Mouse (Mus musculus) heart, adult 11 months (tissue): ENCODE measurements around the gene Sprn.
A peak's percentile ranks its signal among the peaks of the same experiment; 100 is the strongest.
"Not testable (repeated sequence)": the region's sequence is repeated elsewhere in the genome, so short reads cannot be mapped to it uniquely, and the experiment has no call there.

Source experiments
- DNase-seq: peaks from one replicate; pipeline ENCODE4 v3.0.0; 2022

Sprn gene

DNA sequence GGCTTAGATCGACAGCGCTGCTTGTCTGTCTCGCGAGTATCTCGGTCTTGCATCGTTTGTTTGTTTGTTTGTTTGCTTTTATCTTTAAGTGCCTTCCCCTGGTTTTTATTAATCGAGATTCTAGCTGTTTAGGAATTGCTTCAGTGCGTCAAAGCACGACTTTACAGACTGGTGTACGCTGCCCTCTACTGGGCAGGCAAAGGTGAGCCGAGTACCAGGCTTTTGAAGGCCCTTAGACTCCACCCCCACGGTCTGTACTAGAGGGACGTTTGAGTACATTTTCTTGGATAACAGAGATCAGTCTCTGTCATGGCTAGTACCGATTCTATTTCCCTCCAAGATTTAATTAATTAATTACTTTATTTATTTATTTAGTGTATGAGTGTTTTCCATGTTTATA, 13.3 kb downstream of the Sprn start:
- DNase-seq = peak; percentile 94

DNA sequence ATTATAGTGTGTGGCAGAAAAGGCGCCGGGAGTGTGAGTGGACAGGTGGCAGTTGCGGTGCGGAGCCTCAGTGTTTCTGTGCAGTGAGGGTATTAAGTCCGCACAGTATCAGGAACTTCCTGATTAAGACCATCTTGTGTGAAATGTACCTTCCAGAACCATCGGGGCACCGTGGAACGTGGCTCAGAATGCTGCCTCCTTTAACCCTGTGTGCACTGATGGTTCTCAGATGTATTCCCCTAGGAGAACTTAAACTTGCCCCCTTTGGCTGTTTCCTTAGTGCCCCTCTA, 16.7 kb downstream of the Sprn start:
- no peak for DNase-seq

DNA sequence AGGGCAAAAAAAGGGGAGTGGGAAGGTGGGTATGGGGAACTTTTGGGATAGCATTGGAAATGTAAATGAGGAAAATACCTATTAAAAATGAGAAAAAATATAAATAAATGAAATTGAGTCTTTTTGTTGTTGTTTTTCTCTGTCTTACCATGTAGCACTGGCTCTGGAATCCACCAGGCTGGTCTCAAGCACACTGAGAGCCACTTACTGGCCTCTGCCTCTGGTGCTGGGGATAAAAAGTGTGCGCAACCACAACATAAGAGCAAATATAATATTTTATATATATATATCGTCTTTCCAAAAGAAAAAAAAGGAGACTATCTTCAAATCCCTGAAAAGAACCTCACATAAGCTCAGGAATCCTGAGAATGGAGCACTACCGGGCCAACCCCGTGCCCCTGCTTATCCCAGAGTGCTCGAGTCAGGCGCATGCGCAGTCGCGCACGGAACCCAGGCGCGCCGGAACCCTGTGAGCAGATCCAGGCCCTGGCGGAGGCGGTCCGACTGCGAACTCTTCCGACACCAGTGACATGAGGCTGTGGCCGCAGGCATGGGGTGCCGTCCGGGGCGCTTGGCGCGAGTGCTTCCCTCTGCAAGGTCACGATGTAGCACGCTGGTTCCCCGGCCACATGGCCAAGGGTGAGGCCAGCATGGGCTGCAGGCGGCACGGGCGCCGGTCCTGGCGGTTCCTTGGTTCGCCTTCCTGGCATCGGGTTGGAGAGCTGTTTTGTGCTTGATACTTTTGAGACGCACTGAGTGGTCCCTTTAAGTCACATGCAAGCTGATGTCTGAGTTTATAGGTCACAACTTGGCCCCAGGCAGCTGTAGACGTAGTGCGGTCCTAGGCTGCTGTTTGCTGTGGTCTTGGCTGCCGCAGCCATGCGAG, 17.3 kb downstream of the Sprn start, which contains the start of gene Mtg1:
Gene Mtg1, plus strand, starts transcription at position 430 of the 886 bp plus-strand sequence.
- peak; percentile 99 for DNase-seq

DNA sequence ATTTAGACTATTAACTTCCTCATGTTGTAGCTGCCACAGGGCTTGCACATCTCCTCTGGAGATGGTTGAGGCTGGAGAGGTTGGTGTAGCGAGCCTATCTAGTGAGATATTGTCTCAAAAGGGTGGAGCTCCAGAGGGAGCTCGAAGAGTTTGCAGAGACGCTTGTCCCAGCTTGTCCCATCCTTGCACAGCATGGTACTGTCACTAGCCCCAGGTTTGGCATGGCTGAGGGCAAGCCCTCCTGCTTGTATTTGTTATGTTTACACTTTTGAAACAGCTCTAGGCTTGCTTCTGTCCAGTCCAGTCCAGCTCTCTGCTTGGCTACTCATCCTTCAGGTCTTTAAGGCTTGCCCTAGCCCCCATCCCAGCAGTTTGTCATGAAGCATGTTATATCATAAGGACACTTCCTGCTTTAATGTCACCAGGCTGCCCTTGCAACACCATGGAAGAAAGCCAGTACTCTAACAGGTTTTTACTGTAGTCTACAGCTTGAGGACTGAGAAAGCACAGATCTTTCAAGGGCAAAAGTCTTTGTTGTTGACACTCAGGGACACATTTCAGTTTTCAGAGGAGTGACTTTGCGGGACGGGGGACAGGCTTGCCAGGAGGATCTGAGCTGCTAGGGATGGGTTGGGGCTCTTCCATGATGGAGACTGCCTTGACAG, 19.4 kb downstream of the Sprn start:
- DNase-seq = no peak

DNA sequence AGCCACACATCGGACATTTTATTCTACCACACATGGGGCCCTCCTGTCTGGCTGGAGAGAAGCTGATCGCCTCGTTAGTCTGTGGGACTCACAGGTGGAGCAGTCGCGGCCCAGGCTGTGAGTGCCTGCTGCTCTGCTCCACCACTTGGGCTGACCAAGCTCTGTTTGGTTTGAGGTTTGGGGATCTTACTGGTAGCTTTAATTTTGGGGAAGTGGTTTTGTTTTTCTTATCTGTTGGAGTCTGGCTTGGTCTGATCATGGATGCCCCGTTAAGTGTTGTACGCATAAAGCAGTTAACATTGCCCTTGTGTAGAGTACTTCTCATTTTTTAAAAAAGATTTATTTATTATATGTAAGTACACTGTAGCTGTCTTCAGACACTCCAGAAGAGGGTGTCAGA, 20.6 kb downstream of the Sprn start:
- DNase-seq = not testable (repeated sequence)

DNA sequence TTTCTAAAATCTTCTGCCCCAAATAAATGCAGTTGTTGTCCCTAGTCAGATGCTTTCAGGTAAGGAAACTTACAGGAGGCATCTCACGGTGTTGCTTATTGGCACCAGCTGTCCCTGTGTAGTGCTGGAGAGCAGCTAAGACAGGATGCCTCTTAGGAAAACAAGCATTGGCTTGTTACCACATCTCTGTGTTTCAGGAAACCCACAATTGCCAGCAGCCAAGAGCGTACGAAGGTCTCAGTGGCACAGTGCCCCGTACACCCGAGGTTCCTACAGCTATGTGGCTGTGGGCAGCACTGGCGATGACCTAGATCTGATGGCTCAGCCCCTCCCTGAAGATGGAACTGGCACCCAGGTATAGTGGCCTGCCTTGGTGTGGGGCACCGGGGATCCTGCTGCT, 22.5 kb downstream of the Sprn start:
- DNase-seq = not testable (repeated sequence)

DNA sequence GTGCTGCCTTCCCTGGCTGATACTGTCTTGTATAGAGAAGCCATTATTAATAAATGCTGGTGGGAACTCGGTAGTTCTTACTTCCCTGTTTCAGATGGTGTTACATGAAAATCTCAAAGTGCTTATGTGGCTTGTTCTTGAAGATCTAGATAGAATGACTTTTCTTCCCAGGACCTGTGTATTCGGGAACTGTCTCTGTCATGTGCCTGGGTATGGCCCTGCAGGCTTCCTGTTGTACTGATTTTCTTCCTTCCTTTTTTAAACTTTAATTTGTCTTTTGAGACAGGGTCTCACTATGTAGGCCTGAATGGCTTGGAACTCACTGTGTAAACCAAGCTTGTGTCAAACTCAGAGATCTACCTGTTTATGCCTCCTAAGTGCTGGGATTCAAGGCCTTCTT, 26.8 kb downstream of the Sprn start:
- peak; percentile 93 for DNase-seq

DNA sequence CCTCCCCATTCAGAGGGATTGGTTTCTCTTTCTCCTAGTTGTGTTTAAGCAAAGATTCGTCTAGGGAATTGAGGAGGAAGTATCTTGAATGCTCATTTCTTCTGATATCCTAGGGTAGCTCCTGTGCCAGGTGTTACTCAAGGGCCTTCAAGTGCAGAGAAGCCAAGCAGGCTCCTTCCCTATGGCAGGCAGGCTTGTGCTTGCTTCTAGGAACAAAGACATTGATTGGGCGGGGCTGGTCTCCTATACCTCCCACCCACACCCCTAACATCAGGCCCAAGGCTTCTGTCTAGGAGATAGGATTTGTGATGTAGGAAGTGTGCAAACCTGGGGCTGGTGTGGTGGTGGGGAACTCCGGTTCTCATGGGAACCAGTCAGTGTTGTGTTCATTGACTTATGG, 27.7 kb downstream of the Sprn start:
- peak; percentile 92 for DNase-seq

DNA sequence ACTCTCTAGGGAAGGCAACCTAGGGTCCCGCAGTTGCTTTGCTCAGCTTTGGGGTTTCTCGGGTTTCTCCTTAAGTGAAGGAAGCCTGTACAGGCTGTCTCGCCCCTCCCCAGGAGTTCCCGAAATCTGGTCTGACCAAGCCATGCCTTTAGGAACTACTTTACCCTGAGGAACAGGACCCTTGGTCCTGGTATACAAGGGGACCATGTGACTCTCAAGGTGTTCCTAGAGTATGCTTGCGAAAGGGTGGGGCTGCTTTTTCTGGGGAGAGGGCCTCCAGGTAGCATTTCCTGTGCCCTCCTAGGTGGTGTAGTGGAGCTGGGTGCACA, 28.7 kb downstream of the Sprn start:
- DNase-seq = peak; percentile 93

DNA sequence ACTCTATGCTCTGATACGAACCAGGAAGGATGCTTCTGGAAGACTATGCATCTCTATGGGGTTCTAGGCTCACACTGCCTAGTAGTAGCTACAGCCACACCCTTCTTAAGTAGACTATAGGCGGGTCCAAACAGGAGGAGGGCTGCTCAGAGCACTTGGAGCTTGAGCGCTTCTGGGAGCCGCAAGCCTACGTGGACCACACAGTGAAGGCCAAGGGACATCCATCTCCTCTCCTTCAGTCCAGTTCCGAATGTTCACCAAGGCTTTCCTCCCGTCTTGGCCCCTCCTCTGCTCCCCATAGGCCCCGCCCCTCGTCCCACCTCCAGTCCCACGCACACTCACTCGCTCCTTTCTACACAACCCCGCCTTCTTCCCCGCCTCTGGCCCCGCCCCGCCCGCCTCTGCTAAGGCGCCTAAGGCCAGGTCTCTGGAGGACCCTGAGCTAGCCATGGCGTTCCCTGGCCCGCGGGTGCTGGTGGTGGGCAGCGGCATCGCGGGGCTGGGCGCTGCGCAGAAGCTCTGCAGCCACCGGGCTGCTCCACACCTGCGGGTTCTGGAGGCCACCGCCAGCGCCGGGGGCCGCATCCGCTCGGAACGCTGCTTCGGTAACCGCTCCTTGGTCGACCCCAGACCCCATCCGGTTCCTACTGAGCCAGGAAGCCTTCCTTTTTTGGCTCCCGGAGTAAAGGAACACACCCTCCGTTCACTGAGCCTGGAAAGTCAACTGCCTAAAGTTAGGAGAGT, 29.2 kb downstream of the Sprn start:
- peak; percentile 99 for DNase-seq

DNA sequence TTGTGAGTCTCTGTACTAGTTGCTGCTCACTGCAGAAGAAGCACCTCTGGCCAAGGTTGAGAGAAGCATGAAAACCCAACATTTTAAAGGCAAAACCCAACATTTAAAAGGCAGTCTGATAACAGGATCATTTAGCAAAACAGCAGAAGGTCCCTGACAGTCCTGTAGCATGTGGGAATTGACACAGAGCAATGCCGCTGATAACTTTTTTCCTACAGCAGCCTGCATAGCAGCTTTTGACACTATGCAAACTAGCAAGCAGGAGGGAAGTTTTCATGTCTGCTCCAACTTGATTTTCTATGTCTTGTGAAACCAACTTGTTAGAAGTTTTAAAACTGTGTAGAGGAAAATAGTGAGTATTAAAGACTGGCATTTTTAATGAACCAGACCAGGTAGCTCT, 30.3 kb downstream of the Sprn start:
- DNase-seq = no peak

DNA sequence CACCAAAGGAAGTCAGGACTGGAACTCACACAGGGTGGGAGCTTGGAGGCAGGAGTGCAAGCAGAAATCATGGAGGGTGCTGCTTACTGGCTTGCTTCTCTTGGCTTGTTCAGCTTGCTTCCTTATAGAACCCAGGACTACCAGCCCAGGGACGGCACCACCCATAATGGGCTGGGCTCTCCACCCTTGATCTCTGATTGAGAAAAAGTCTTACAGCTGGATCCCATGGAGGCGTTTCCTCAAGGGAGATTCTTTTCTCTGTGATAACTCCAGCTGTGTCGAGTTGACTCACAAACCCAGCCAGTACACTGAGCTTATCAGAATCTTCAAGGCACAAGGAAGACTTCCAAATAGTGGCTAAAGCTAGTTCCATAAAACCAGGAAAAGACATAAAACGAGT, 31.9 kb downstream of the Sprn start:
- peak; percentile 93 for DNase-seq

DNA sequence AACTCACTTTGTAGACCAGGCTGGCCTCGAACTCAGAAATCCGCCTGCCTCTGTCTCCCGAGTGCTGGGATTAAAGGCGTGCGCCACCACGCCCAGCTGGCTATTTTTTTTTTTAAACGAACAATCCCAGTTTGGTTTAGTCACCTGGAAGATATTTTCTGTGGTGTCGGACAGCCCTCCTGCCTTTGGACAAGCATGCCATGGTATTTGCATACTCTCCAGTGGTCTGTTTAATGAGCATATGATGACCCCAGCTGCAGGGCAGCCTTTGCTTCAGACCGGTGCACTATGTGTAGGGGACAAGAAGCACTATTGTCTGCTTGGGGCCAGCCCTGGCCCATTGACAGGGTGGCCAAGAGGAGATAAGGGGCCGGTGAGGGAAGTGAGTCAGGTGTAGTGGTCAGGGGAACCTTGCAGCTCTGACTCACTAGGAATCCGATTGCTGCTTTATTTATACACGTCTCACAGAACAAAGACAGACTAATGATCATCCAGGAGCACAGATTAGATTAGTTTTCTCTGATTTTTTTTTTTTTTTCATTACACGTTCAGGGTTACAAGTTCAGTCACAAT, 33.3 kb downstream of the Sprn start:
- DNase-seq = no peak

DNA sequence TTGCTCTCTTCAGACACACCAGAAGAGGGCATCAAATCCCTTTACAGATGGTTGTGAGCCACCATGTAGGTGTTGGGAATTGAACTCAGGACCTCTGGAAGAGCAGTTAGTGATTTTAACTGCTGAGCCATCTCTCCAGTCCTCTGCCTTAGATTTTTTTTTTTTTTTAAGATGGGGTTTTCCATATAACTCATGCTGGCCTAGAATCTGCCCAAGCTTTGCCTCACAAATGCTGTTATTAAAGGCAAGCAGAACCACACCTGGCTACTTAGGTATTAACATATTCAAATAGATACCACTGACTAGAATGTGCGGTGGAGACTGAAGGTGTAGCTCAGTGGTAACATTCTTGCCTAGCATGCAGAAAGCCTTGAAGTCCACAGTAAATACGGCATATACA, 34.2 kb downstream of the Sprn start:
- DNase-seq = no peak

DNA sequence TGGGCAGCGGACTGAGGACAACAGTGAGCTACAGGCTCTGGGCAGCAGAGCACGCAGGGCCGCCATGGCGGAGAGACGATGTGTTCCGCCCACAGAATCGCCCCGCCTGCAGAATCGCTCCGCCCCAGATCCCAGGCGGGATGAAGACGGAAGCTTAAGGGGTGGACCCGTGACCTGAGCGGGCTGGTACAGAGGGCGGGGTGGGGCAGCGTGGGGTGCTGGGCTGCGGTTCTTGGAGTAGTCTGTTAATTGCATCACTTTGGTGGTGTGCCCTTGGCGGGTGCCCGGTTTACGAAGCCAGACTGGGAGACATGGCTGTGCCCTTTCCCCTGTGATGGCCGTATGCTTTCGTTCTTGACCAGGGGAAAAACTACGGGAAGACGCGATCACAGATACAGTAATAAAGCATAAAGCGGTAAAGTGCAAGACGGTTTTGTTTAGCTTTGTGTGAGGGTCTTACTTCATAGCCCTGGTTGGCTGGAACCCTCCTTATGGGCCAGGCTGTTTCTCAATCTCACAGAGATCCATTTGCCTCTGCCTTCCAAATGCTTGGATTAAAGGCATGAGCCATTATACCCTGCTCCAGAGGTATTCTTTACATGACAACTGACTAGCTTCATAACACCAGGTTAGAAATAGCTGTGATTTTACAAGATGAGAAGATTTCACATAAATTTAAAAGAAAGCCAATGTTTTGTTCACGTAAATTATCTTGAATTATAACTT, 38.2 kb downstream of the Sprn start, which contains the start of gene Echs1:
Gene Echs1, minus strand, starts transcription at position 148 of the 726 bp plus-strand sequence.
- peak; percentile 99 for DNase-seq

DNA sequence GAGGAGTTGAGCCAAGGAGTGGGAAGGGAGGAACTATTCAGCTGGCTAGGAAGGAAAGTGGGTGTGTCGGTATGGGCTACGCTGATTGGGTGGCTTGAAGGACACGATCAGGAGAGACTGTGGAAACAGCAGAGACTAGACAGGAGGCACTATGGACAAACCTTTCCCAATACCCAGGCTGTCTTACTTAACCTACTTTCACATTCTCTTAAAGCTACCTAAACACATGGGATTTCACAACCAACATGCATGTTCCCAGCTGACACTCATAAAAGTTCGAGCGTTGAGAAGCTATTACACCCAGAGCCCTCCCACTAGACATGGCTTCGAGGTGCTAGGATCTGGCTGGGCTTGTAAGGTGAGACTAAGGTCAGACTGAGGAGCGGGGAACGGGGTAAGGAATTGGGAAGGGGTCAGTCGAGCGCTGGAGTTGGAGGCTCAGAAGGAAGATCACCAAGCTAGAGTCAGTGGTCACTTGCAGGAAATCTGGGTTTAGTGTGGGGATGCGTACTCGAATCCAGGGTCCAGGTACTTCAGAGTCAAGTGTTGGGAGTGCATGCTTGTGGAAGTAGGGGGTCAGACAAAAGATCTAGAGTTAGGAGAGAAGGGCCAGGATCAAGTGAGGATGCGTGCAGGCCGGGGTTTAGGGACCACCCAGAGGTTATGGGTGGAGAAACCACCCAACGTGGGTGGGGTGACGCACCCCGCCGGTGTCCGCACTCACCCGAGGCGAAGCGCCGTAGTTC, 38.9 kb downstream of the Sprn start, which contains the start of gene Paox:
Gene Paox, plus strand, starts transcription at position 217 of the 746 bp plus-strand sequence.
- peak; percentile 98 for DNase-seq

DNA sequence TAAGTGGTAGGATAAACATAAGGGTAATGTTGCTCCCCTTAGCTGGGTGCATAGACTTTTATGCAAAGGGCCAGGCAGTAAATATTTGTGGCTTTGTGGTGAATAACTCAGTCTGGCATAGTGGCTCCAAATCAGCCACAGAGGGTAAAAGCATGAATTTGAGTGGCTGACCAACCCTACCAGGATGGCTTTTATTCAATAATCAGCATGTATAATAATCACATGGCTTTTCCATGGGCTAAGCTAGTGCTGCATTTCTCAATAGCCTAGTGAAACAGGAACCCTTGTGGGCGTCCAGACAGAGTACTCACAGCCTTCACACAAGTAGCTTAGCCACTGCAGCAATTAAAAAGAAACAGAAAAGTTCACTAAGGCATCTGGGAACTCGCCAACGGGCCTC, 42.7 kb downstream of the Sprn start:
- DNase-seq = no peak

DNA sequence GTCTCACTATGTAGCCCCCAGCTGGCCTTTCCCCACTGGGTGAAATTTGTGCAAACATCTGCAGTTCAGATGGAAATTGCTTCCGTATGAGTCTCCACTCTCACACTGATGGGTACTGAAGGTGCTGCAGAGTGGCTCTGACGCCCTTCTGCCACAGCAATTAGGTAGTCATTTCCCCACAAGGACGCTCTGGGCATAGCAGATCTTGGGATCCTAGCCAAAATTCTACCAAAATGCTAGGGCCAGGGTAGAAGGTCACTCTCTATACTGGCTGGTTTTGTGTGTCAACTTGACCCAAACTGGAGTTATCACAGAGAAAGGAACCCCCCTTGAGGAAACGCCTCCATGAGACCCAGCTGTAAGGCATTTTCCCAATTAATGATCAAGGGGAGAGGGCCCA, 50.7 kb downstream of the Sprn start:
- DNase-seq = no peak

DNA sequence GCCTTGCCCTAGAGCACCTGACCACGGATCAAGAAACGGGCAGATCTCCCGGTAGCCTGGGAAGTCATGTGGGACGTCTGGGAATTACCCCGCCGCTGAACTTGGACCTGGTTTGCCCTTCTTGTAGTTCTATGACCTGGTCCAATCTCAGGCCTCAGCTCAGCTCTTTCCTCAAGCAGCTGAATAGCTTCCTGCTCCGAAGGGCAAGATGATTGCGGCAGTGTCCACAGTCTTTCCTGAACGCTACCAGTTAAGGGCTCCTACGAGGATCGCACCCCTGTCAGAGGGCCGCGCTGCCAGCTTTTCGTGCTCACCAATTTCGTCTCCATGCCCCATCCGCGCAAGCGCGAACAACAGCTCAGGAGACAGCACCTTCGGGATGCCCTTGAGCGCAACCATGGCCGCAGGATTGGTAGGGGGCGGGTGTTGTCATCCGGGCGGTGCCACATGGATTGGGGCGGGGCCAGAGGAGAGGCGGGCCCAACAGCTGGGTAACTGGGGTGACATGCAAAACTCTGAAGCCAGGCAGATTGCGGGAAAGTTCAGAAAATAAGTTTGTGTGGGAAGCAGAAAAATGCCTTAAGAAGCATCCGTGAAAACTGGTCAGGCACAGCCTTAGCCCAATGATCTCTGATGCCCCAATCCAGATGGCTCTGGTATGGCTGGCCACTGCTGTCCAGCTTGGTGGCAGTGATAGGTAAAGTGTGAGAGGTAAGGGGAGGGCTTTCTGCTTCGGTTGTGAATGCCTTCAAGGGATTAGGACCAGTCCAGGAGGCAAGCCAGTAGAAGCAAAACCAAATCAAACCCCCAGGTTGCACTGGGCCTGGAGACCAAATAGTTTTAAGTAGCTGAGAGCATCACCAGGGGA, 52.5 kb downstream of the Sprn start, which contains the start of gene Fuom:
Gene Fuom, minus strand, starts transcription at position 449 of the 868 bp plus-strand sequence.
- DNase-seq = peak; percentile 99

DNA sequence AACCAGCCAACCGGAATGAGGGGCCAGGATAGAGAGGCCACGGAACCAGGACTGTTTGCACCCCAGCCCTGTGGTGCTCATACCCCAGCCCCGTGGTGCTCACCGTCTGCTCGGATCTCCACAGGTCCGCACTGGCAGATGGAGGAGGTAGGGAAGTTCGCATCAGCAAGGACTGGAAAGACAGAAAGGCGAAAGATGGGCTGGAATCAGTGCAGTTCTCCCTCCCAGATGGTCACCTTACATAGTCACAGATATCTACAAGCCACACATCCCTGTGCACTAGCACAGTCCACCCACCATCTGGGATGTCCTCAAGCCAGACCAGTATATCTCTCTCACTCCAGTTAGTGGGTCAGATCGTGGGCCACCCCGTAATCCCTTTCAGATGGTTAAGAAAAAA, 53.2 kb downstream of the Sprn start:
- no peak for DNase-seq
